Mouse (Mus musculus) CH12.LX (cell line): ENCODE measurements at regions not wholly inside any gene's neighbourhood (a gene's known extent, or its start where the extent isn't known, plus 50 kb on each side); places are given as distances from the start of the nearest gene placed in this dataset.

Source experiments
- DNase-seq: peaks from one replicate; pipeline ENCODE4 v3.0.0-alpha.2; 2013; ENCODE audit errors: extremely low read depth
- H3K27ac ChIP-seq: 2 replicates; pipeline ENCODE4 v1.5.1; 2012; ENCODE audit warnings: low read depth, mild to moderate bottlenecking, control low read depth, moderate library complexity; ENCODE audit not compliant: insufficient read depth
- H3K27me3 ChIP-seq: replicated peaks from 2 replicates; pipeline ENCODE3; 2012; ENCODE audit warnings: inconsistent platforms
- H3K36me3 ChIP-seq, 2 experiments: replicated peaks in 1 of 2; 2 replicates each; pipeline versions ENCODE3 to v1.6.1; 2012; ENCODE audit warnings: inconsistent platforms in 1 of 2, low read length in 1 of 2, mild to moderate bottlenecking in 1 of 2, mixed read lengths in 1 of 2, moderate library complexity in 1 of 2; ENCODE audit not compliant: control insufficient read depth in 1 of 2, insufficient read depth in 1 of 2
- H3K4me1 ChIP-seq, 2 experiments: 2 replicates each; pipeline ENCODE4 v1.6.1; 2012; ENCODE audit warnings: inconsistent platforms in 1 of 2, moderate library complexity in 1 of 2; ENCODE audit not compliant: insufficient read depth in 2 of 2, control insufficient read depth in 1 of 2
- H3K4me2 ChIP-seq: 2 replicates; pipeline ENCODE4 v1.6.1; 2012; ENCODE audit warnings: low read depth, mild to moderate bottlenecking, control low read depth; ENCODE audit not compliant: poor library complexity, insufficient read depth, severe bottlenecking
- H3K4me3 ChIP-seq, 3 experiments: fragments of 150-350 bp in 1 of 3; sonication (generic) in 1 of 3; replicated peaks in 1 of 3; 2 replicates each; pipeline versions ENCODE3 to v1.5.1; 2011 to 2012; ENCODE audit warnings: low read depth in 2 of 3, low read length in 2 of 3, mild to moderate bottlenecking in 2 of 3, moderate library complexity in 2 of 3, control low read depth in 1 of 3, improper control_type of control experiment in 1 of 3, inconsistent platforms in 1 of 3, mixed read lengths in 1 of 3; ENCODE audit not compliant: poor library complexity in 1 of 3
- H3K79me2 ChIP-seq: replicated peaks from 2 replicates; pipeline ENCODE4 v1.6.1; 2012; ENCODE audit warnings: mild to moderate bottlenecking, moderate library complexity; ENCODE audit not compliant: control insufficient read depth, poor library complexity, insufficient read depth, severe bottlenecking; ENCODE audit errors: extremely low read depth
- H3K9ac ChIP-seq: 2 replicates; pipeline ENCODE4 v1.6.1; 2012; ENCODE audit warnings: low read depth, mild to moderate bottlenecking, control low read depth, moderate library complexity; ENCODE audit not compliant: insufficient read depth
- H3K9me3 ChIP-seq: replicated peaks from 2 replicates; pipeline ENCODE3; 2012; ENCODE audit warnings: low read length, inconsistent platforms, mixed read lengths
- BHLHE40 ChIP-seq: IDR thresholded peaks from 2 replicates; pipeline ENCODE4 v1.6.1; 2011; ENCODE audit warnings: mild to moderate bottlenecking, low read depth, low read length, improper control_type of control experiment
- CHD2 ChIP-seq: IDR thresholded peaks from 2 replicates; pipeline ENCODE4 v1.6.1; 2011; ENCODE audit warnings: low read length, improper control_type of control experiment
- E2F4 ChIP-seq: IDR thresholded peaks from 2 replicates; pipeline ENCODE4 v1.6.1; 2011; ENCODE audit warnings: low read depth, low read length, improper control_type of control experiment; ENCODE audit not compliant: insufficient replicate concordance
- ELF1 ChIP-seq: IDR thresholded peaks from 2 replicates; pipeline ENCODE4 v1.6.1; 2014; ENCODE audit warnings: low read depth, mild to moderate bottlenecking, inconsistent platforms, low read length, improper control_type of control experiment
- EP300 ChIP-seq: IDR thresholded peaks from 2 replicates; pipeline ENCODE4 v1.6.1; 2011; ENCODE audit warnings: low read length, improper control_type of control experiment
- GABPA ChIP-seq: IDR thresholded peaks from 2 replicates; pipeline ENCODE4 v1.6.1; 2012; ENCODE audit warnings: low read depth, low read length, improper control_type of control experiment, inconsistent platforms; ENCODE audit not compliant: insufficient replicate concordance
- HCFC1 ChIP-seq: IDR thresholded peaks from 2 replicates; pipeline ENCODE4 v1.6.1; 2012; ENCODE audit warnings: low read depth, mild to moderate bottlenecking, inconsistent platforms, low read length, improper control_type of control experiment
- JUN ChIP-seq: IDR thresholded peaks from 2 replicates; pipeline ENCODE4 v1.6.1; 2011; ENCODE audit warnings: low read depth, mild to moderate bottlenecking, low read length, improper control_type of control experiment, moderate library complexity; ENCODE audit not compliant: insufficient read depth
- MAX ChIP-seq: IDR thresholded peaks from 2 replicates; pipeline ENCODE4 v1.6.1; 2011; ENCODE audit warnings: low read length, improper control_type of control experiment
- MXI1 ChIP-seq: IDR thresholded peaks from 2 replicates; pipeline ENCODE4 v1.6.1; 2011; ENCODE audit warnings: mild to moderate bottlenecking, low read depth, low read length, improper control_type of control experiment
- NELFE ChIP-seq: IDR thresholded peaks from 2 replicates; pipeline ENCODE4 v1.6.1; 2011; ENCODE audit warnings: low read depth, low read length, improper control_type of control experiment
- POLR2A ChIP-seq: IDR thresholded peaks from 2 replicates; pipeline ENCODE4 v1.6.1; 2011; ENCODE audit warnings: low read depth, mild to moderate bottlenecking, improper control_type of control experiment, low read length
- RCOR1 ChIP-seq: conservative IDR thresholded peaks from 2 replicates; pipeline ENCODE4 v1.6.1; 2012; ENCODE audit warnings: low read depth, mild to moderate bottlenecking, inconsistent platforms, low read length, improper control_type of control experiment
- SIN3A ChIP-seq: IDR thresholded peaks from 2 replicates; pipeline ENCODE4 v1.6.1; 2012; ENCODE audit warnings: low read length, improper control_type of control experiment, inconsistent platforms
- SMC3 ChIP-seq: IDR thresholded peaks from 2 replicates; pipeline ENCODE4 v1.6.1; 2011; ENCODE audit warnings: low read depth, low read length, improper control_type of control experiment
- USF1 ChIP-seq: IDR thresholded peaks from 2 replicates; pipeline ENCODE4 v1.6.1; 2014; ENCODE audit warnings: low read depth, mild to moderate bottlenecking, inconsistent platforms, low read length, improper control_type of control experiment
- ZC3H11A ChIP-seq: IDR thresholded peaks from 2 replicates; pipeline ENCODE4 v1.6.1; 2012; ENCODE audit warnings: low read depth, mild to moderate bottlenecking, inconsistent platforms, low read length, improper control_type of control experiment
- ZKSCAN1 ChIP-seq: IDR thresholded peaks from 2 replicates; pipeline ENCODE4 v1.6.1; 2012; ENCODE audit warnings: low read depth, inconsistent platforms, low read length, improper control_type of control experiment, borderline replicate concordance
- ZMIZ1 ChIP-seq: IDR thresholded peaks from 2 replicates; pipeline ENCODE4 v1.6.1; 2012; ENCODE audit warnings: low read depth, mild to moderate bottlenecking, inconsistent platforms, low read length, improper control_type of control experiment
- ZNF384 ChIP-seq: IDR thresholded peaks from 2 replicates; pipeline ENCODE4 v1.6.1; 2012; ENCODE audit warnings: low read depth, low read length, improper control_type of control experiment, inconsistent platforms
- dilution Hi-C: fragments of 300-500 bp; cut with MboI; formaldehyde crosslinking; loops from 2 replicates; pipeline ENCODE4 v1.14.3; 2020; ENCODE audit warnings: low sequenced_read_pairs; ENCODE audit not compliant: extremely low pct_unique_long_range_greater_than_20kb, extremely low pct_ligation_motif_present
- in situ Hi-C: fragments of 300-500 bp; cut with MboI; formaldehyde crosslinking; loops from 3 replicates; pipeline ENCODE4 v1.14.3; 2019; ENCODE audit warnings: low sequenced_read_pairs, low pct_ligation_motif_present, low pct_unique_long_range_greater_than_20kb, mixed read lengths

DNA sequence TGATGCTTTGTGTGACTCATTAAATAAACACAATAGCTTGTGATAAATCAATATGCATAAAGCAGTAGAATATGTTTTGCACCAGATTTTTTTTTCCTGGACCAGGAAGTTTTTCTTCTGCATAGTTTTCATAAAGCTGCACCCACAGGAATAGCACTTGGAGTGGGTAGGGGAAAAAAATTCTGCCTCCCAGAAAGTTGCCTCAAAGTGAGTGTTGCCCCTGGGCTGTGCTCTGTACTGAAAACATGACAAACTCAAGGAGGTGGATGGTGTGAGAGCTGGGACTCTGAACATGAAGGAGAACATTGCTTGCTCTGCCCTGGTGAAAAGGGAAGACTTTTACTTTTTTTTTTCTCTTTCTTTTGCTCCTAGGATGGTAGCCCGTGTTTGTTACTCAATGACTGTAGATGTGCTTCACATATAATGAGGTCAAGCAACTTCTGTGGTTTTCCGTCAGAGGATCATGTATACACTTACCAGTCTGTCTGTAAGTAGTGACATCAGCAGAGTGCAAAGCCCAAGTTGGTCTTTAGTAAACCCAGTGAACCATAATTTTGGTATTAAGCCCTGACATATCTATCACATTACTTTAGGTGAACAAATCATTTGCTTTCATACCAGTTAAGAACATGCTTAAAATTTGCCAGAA, 164.1 kb upstream of the Lcorl start:
- Histone ChIP-seq H3K27me3 (no peaks in the 10 kb centered on the region), H3K4me1 (peaks cover 0 to 6% of the 10 kb centered on the region in 2 experiments; a peak in 2 of 4 replicates), H3K27ac (no peak overlapping the region), H3K36me3 (no peaks in the 10 kb centered on the region), H3K79me2 (no peaks in the 10 kb centered on the region), H3K4me2 (no peak overlapping the region), H3K4me3 (no peak overlapping the region), H3K9ac (no peak overlapping the region), H3K9me3 (no peaks in the 10 kb centered on the region)
- TF ChIP-seq NELFE (no peak), MXI1 (no peak), MAX (no peak), CHD2 (no peak), ZC3H11A (no peak), ZMIZ1 (no peak), SIN3A (no peak), RCOR1 (no peak), JUN (no peak), EP300 (no peak), HCFC1 (no peak), SMC3 (no peak), BHLHE40 (no peak), GABPA (no peak), POLR2A (no peak)
- in situ Hi-C loops: no loop called here
- no peak for DNase-seq
- dilution Hi-C loops: no loop called here

DNA sequence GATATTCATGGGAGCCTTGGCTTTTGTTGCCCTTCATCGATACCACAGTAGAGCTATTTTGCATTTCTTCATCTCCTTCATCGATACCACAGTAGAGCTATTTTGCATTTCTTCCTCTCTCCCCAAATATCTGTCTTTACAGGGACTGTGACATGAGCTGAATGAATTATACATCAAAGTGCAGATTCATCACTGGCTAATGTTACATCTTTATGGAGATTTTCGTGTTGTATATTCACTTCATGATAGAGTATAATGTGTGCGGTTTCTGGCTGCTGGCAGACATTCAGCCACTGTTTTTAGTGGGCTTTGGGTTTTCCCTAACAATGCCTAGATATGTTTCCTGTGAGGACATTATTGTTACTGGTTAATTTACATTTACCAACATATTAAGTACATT, 162.8 kb upstream of the Lcorl start:
- in situ Hi-C loops: no loop called here
- Histone ChIP-seq H3K4me3 (no peak overlapping the region), H3K36me3 (no peaks in the 10 kb centered on the region), H3K27me3 (no peaks in the 10 kb centered on the region), H3K4me1 (peaks cover 0 to 6% of the 10 kb centered on the region in 2 experiments; a peak in 2 of 4 replicates), H3K79me2 (no peaks in the 10 kb centered on the region), H3K9me3 (no peaks in the 10 kb centered on the region), H3K4me2 (no peak overlapping the region), H3K9ac (no peak overlapping the region), H3K27ac (no peak overlapping the region)
- TF ChIP-seq ELF1: no peak
- TF ChIP-seq USF1: no peak
- no peak for TF ChIP-seq GABPA
- no peak for TF ChIP-seq ZNF384
- no peak for TF ChIP-seq ZKSCAN1
- no peak for TF ChIP-seq CHD2
- no peak for TF ChIP-seq E2F4
- no peak for TF ChIP-seq ZMIZ1
- TF ChIP-seq MAX: no peak
- DNase-seq: no peak
- dilution Hi-C loops: no loop called here
